Mouse (Mus musculus) liver, embryonic 13.5 days (tissue): Measurements from ENCODE around the gene Ube2e1. TPM values are rescaled to one million over a fixed set of nuclear protein-coding genes. Genes with fewer than 3 reads are reported as not detected.

Source experiments
- ATAC-seq: fragments of 200-750 bp; cut with Nextera tagmentation; 2 replicates; pipeline ENCODE4 v1.8.0; 2017; ENCODE audit warnings: low read depth, mild to moderate bottlenecking, moderate number of reproducible peaks, moderate library complexity
- DNase-seq: peaks from one replicate; pipeline ENCODE4 v3.0.0; 2022
- H3K27ac ChIP-seq: fragments of 300-500 bp; sonication (generic); 2 replicates; pipeline ENCODE4 v1.5.1; 2015; ENCODE audit warnings: moderate library complexity, mild to moderate bottlenecking, inconsistent platforms
- H3K27me3 ChIP-seq: fragments of 300-500 bp; sonication (generic); 2 replicates; pipeline ENCODE4 v1.6.1; 2015; ENCODE audit warnings: mild to moderate bottlenecking, inconsistent platforms
- H3K36me3 ChIP-seq: fragments of 300-500 bp; sonication (generic); 2 replicates; pipeline ENCODE4 v1.6.1; 2015; ENCODE audit warnings: mild to moderate bottlenecking, inconsistent platforms
- H3K4me1 ChIP-seq: fragments of 300-500 bp; sonication (generic); replicated peaks from 2 replicates; pipeline ENCODE4 v1.6.1; 2015; ENCODE audit warnings: inconsistent platforms
- H3K4me2 ChIP-seq: fragments of 300-500 bp; sonication (generic); 2 replicates; pipeline ENCODE4 v1.6.1; 2015; ENCODE audit warnings: inconsistent platforms, mild to moderate bottlenecking, moderate library complexity
- H3K4me3 ChIP-seq: fragments of 300-500 bp; sonication (generic); replicated peaks from 2 replicates; pipeline ENCODE4 v1.5.1; 2015; ENCODE audit warnings: mild to moderate bottlenecking, inconsistent platforms
- H3K9ac ChIP-seq: fragments of 300-500 bp; sonication (generic); 2 replicates; pipeline ENCODE4 v1.6.1; 2015; ENCODE audit warnings: mild to moderate bottlenecking, inconsistent platforms
- H3K9me3 ChIP-seq: fragments of 300-500 bp; sonication (generic); replicated peaks from 2 replicates; pipeline ENCODE4 v1.6.1; 2016; ENCODE audit warnings: inconsistent platforms
- WGBS: fragments of 180-500 bp; shearing (Covaris S2); methylation state at CpG from one replicate; pipeline ENCODE4 v1.1.7; 2015; ENCODE audit not compliant: insufficient replicate concordance; 5-methylcytosine and 5-hydroxymethylcytosine counted together
- polyA plus RNA-seq: library from polyadenylated mRNA; unstranded; fragments of >200 nt; fragmentation: Nextera tagmentation; extraction: Ambion mirVana; gene quantifications from 2 replicates; pipeline ENCODE4 v1.2.1, GENCODE M21; 2015

The Ube2e1 gene
- polyA plus RNA-seq, 1 experiment from 2014 or later = 52.7 TPM

- no peak for DNase-seq
- no peak for ATAC-seq
- no peak overlapping the region for H3K9ac ChIP-seq
Observed at GRCm38 (mm10) chr14:18304165-18304564, 27.5 kb downstream of the Ube2e1 start.

GRCm38 (mm10) chr14:18303262-18303661 is 28.4 kb downstream of the Ube2e1 start:
- Histone ChIP-seq H3K27ac (no peak overlapping the region), H3K27me3 (no peaks in the 10 kb centered on the region), H3K4me1 (no peaks in the 10 kb centered on the region), H3K9me3 (no peaks in the 10 kb centered on the region), H3K4me3 (no peak overlapping the region), H3K4me2 (no peak overlapping the region), H3K9ac (no peak overlapping the region), H3K36me3 (no peaks in the 10 kb centered on the region)
- ATAC-seq (no peak), DNase-seq (no peak)
- WGBS = 64% methylated on average over 4 of the region's 4 CpGs

More at GRCm38 (mm10) chr14:18304165-18304564, 27.5 kb downstream of the Ube2e1 start:
- 84% methylated on average over 5 of the region's 5 CpGs for WGBS
- Histone ChIP-seq H3K9me3 (no peaks in the 10 kb centered on the region), H3K4me3 (no peak overlapping the region), H3K36me3 (no peaks in the 10 kb centered on the region), H3K27me3 (no peaks in the 10 kb centered on the region), H3K4me2 (no peak overlapping the region), H3K27ac (no peak overlapping the region), H3K4me1 (no peaks in the 10 kb centered on the region)

GRCm38 (mm10) chr14:18302750-18303149 is 28.9 kb downstream of the Ube2e1 start:
- H3K27ac ChIP-seq = no peak overlapping the region
- no peak overlapping the region for H3K4me2 ChIP-seq
- H3K27me3 ChIP-seq = no peaks in the 10 kb centered on the region
- H3K9ac ChIP-seq = no peak overlapping the region
- 57% methylated on average over 3 of the region's 3 CpGs for WGBS
- DNase-seq (no peak), ATAC-seq (no peak)
- no peak overlapping the region for H3K4me3 ChIP-seq
- H3K4me1 ChIP-seq = 0 out of 2 replicates have a peak, but pooled peaks cover under 1% of the 10 kb centered on the region
- H3K9me3 ChIP-seq = no peaks in the 10 kb centered on the region
- no peaks in the 10 kb centered on the region for H3K36me3 ChIP-seq

GRCm38 (mm10) chr14:18301591-18301990 is 30.1 kb downstream of the Ube2e1 start:
- no peak for ATAC-seq
- Histone ChIP-seq H3K4me2 (no peak overlapping the region), H3K9ac (no peak overlapping the region), H3K36me3 (no peaks in the 10 kb centered on the region), H3K27ac (no peak overlapping the region), H3K27me3 (no peaks in the 10 kb centered on the region), H3K4me1 (0 out of 2 replicates have a peak, but pooled peaks cover 4% of the 10 kb centered on the region), H3K9me3 (no peaks in the 10 kb centered on the region), H3K4me3 (no peak overlapping the region)
- DNase-seq = no peak
- 39% methylated on average over 3 of the region's 3 CpGs for WGBS

GRCm38 (mm10) chr14:18300676-18301075 is 31.0 kb downstream of the Ube2e1 start:
- Histone ChIP-seq H3K9ac (no peak overlapping the region), H3K4me2 (no peak overlapping the region), H3K27ac (no peak overlapping the region), H3K36me3 (no peaks in the 10 kb centered on the region), H3K4me1 (0 out of 2 replicates have a peak, but pooled peaks cover 4% of the 10 kb centered on the region), H3K4me3 (no peak overlapping the region), H3K9me3 (no peaks in the 10 kb centered on the region), H3K27me3 (no peaks in the 10 kb centered on the region)
- ATAC-seq (no peak), DNase-seq (no peak)
- 72% methylated on average over 2 of the region's 2 CpGs for WGBS

GRCm38 (mm10) chr14:18298874-18299273 is 32.8 kb downstream of the Ube2e1 start:
- Histone ChIP-seq H3K4me1 (0 out of 2 replicates have a peak, but pooled peaks cover 8% of the 10 kb centered on the region), H3K36me3 (no peaks in the 10 kb centered on the region), H3K9me3 (no peaks in the 10 kb centered on the region), H3K4me3 (no peak overlapping the region), H3K9ac (no peak overlapping the region), H3K27ac (no peak overlapping the region), H3K4me2 (no peak overlapping the region), H3K27me3 (no peaks in the 10 kb centered on the region)
- ATAC-seq = no peak
- DNase-seq = no peak
- 69% methylated on average over 2 of the region's 2 CpGs for WGBS

GRCm38 (mm10) chr14:18297441-18297840 is 34.2 kb downstream of the Ube2e1 start:
- no peaks in the 10 kb centered on the region for H3K36me3 ChIP-seq
- H3K27me3 ChIP-seq = no peaks in the 10 kb centered on the region
- H3K9ac ChIP-seq = no peak overlapping the region
- 0 out of 2 replicates have a peak, but pooled peaks cover 8% of the 10 kb centered on the region for H3K4me1 ChIP-seq
- H3K4me3 ChIP-seq = no peak overlapping the region
- no peak overlapping the region for H3K4me2 ChIP-seq
- WGBS = 52% methylated on average over 2 of the region's 2 CpGs
- no peak for DNase-seq
- no peaks in the 10 kb centered on the region for H3K9me3 ChIP-seq
- ATAC-seq = no peak
- no peak overlapping the region for H3K27ac ChIP-seq

- Histone ChIP-seq H3K36me3 (no peaks in the 10 kb centered on the region), H3K27me3 (no peaks in the 10 kb centered on the region), H3K4me1 (0 out of 2 replicates have a peak, but pooled peaks cover 6% of the 10 kb centered on the region), H3K4me3 (no peak overlapping the region), H3K9me3 (no peaks in the 10 kb centered on the region), H3K9ac (no peak overlapping the region), H3K27ac (no peak overlapping the region), H3K4me2 (no peak overlapping the region)
- no peak for DNase-seq
- ATAC-seq = no peak
- 67% methylated on average over 3 of the region's 3 CpGs for WGBS
Observed at GRCm38 (mm10) chr14:18292578-18292977, 39.1 kb downstream of the Ube2e1 start.

- 54% methylated on average over 3 of the region's 3 CpGs for WGBS
Observed at GRCm38 (mm10) chr14:18292111-18292510, 39.5 kb downstream of the Ube2e1 start.

GRCm38 (mm10) chr14:18287391-18287790 is 44.3 kb downstream of the Ube2e1 start:
- WGBS = 63% methylated on average over 2 of the region's 2 CpGs

More at GRCm38 (mm10) chr14:18292111-18292510, 39.5 kb downstream of the Ube2e1 start:
- H3K9me3 ChIP-seq = no peaks in the 10 kb centered on the region
- H3K4me3 ChIP-seq = no peak overlapping the region
- ATAC-seq = no peak
- H3K4me1 ChIP-seq = 0 out of 2 replicates have a peak, but pooled peaks cover 5% of the 10 kb centered on the region
- no peak for DNase-seq
- no peaks in the 10 kb centered on the region for H3K27me3 ChIP-seq
- H3K27ac ChIP-seq = no peak overlapping the region
- H3K36me3 ChIP-seq = no peaks in the 10 kb centered on the region
- no peak overlapping the region for H3K4me2 ChIP-seq
- no peak overlapping the region for H3K9ac ChIP-seq

GRCm38 (mm10) chr14:18286441-18286840 is 45.2 kb downstream of the Ube2e1 start:
- H3K27me3 ChIP-seq = no peaks in the 10 kb centered on the region
- DNase-seq (no peak), ATAC-seq (no peak)
- H3K9ac ChIP-seq = no peak overlapping the region
- H3K4me3 ChIP-seq = no peak overlapping the region
- no peaks in the 10 kb centered on the region for H3K9me3 ChIP-seq
- H3K4me1 ChIP-seq = no peaks in the 10 kb centered on the region
- H3K36me3 ChIP-seq = peaks cover 9% of the 10 kb centered on the region
- no peak overlapping the region for H3K4me2 ChIP-seq
- WGBS = 74% methylated on average over 2 of the region's 2 CpGs
- no peak overlapping the region for H3K27ac ChIP-seq

More at GRCm38 (mm10) chr14:18287391-18287790, 44.3 kb downstream of the Ube2e1 start:
- no peak overlapping the region for H3K4me2 ChIP-seq
- ATAC-seq (no peak), DNase-seq (no peak)
- H3K4me3 ChIP-seq = no peak overlapping the region
- no peak overlapping the region for H3K27ac ChIP-seq
- H3K4me1 ChIP-seq = no peaks in the 10 kb centered on the region
- H3K9me3 ChIP-seq = no peaks in the 10 kb centered on the region
- no peaks in the 10 kb centered on the region for H3K27me3 ChIP-seq
- no peaks in the 10 kb centered on the region for H3K36me3 ChIP-seq
- no peak overlapping the region for H3K9ac ChIP-seq

GRCm38 (mm10) chr14:18285476-18285875 is 46.2 kb downstream of the Ube2e1 start:
- Histone ChIP-seq H3K4me2 (no peak overlapping the region), H3K4me1 (no peaks in the 10 kb centered on the region), H3K27ac (no peak overlapping the region), H3K4me3 (no peak overlapping the region), H3K27me3 (no peaks in the 10 kb centered on the region), H3K9ac (no peak overlapping the region), H3K9me3 (no peaks in the 10 kb centered on the region), H3K36me3 (peaks cover 12% of the 10 kb centered on the region)
- WGBS = 84% methylated on average over 3 of the region's 3 CpGs
- ATAC-seq (no peak), DNase-seq (no peak)
